Mouse (Mus musculus): Measurements from ENCODE around the gene Prl2c2. TPM values are rescaled to one million over a fixed set of nuclear protein-coding genes. Genes with fewer than 3 reads are reported as not detected.
"Not testable (repeated sequence)": the region's sequence is repeated elsewhere in the genome, so short reads cannot be mapped to it uniquely, and the experiment has no call there.

Gene Prl2c2
- polyA plus RNA-seq (2012; ENCODE audit: insufficient read depth, insufficient read length, low replicate concordance, missing spikeins): not detected in 2 replicates

GRCm38 (mm10) chr13:13005283-13005682, at the start of gene Prl2c2:
TSS of gene Prl2c2 (minus strand) at chr13:13005383.
- WGBS: 45% methylated on average over 2 of the region's 2 CpGs

GRCm38 (mm10) chr13:13025872-13026271, 20.7 kb upstream of the Prl2c2 start:
- H3K27ac ChIP-seq (ENCODE audit: insufficient read depth, low read depth, low read length); H3K4me3 ChIP-seq (ENCODE audit: insufficient read depth, low read depth, low read length); H3K4me1 ChIP-seq (ENCODE audit: control insufficient read depth, insufficient read depth, low read length): not testable (repeated sequence)
- WGBS: 62% methylated on average over 3 of the region's 3 CpGs

More at GRCm38 (mm10) chr13:13005283-13005682, at the start of gene Prl2c2:
- not testable (repeated sequence) for H3K4me3 ChIP-seq (ENCODE audit: insufficient read depth, low read depth, low read length); H3K4me1 ChIP-seq (ENCODE audit: control insufficient read depth, insufficient read depth, low read length); H3K27ac ChIP-seq (ENCODE audit: insufficient read depth, low read depth, low read length)

- H3K4me1 ChIP-seq (ENCODE audit: control insufficient read depth, insufficient read depth, low read length); H3K27ac ChIP-seq (ENCODE audit: insufficient read depth, low read depth, low read length); H3K4me3 ChIP-seq (ENCODE audit: insufficient read depth, low read depth, low read length): not testable (repeated sequence)
- WGBS: 73% methylated on average over 2 of the region's 2 CpGs
Observed at GRCm38 (mm10) chr13:13013993-13014549, 8.9 kb upstream of the Prl2c2 start.

Other genes starting within 250 kb of the Prl2c2 start
- not detected in 2 replicates for gene Prl2c3, start 205.3 kb downstream of the Prl2c2 start, polyA plus RNA-seq (2012; ENCODE audit: insufficient read depth, insufficient read length, low replicate concordance, missing spikeins)
- not detected in 2 replicates for gene Prl2c5, start 177.3 kb upstream of the Prl2c2 start, polyA plus RNA-seq (2012; ENCODE audit: insufficient read depth, insufficient read length, low replicate concordance, missing spikeins)